11 mouse cellular contexts compared by ENCODE assay signal in the genomic region with DNA sequence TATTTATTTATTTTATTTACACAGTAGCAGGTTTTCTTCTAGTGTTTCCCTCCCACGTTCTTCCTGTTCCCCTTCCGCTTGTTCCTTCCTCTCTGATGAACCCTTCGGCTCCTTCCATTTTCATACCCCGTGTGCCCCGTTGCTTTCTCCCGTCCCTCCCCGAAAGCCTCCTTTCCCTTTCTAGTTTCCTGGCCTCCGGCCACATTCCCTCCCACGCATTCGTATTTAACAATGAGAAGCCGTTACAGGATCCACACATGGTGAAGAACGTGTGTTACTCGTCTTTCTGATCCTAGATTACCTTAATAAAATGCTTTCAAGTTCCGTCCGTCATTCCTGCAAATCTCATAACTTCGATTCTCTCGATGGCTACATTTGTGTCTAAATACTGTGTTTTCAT. TPM values are rescaled to one million over a fixed set of nuclear protein-coding genes. Genes with fewer than 3 reads are reported as not detected.
DNase-seq lines count a peak whose midpoint lies in the region; ATAC-seq and TF ChIP-seq lines count a peak whose summit lies in the region.
"Had no signal": no experiment of that assay in that cellular context is flagged by ENCODE, and none has a peak within 500 bp of the region (broad histone marks: within the 10 kb centered on the region; RNA-seq: fewer than 3 reads in every experiment).

No protein-coding gene starts in this region.

- TF ChIP-seq CTCF in heart, postnatal 0 days (IDR thresholded peaks at IDR 0.05; ENCODE audit: low read depth) = no peak

- no peak overlapping the region for H3K27ac ChIP-seq in kidney, embryonic 16.5 days (ENCODE audit: low read length)
- H3K27ac ChIP-seq in heart, postnatal 0 days (ENCODE audit: low read depth) = no peak overlapping the region
- H3K27ac ChIP-seq in hindbrain, embryonic 10.5 days = no peak overlapping the region
- H3K27ac ChIP-seq in hindbrain, embryonic 11.5 days (ENCODE audit: low read depth, low read length) = no peak overlapping the region
- H3K27ac ChIP-seq: hindbrain, embryonic 15.5 days had no signal

- H3K36me3 ChIP-seq in kidney, embryonic 16.5 days (ENCODE audit: insufficient read depth, low read length) = no peaks in the 10 kb centered on the region
- H3K36me3 ChIP-seq in heart, postnatal 0 days (replicated peaks; ENCODE audit: control insufficient read depth, insufficient read depth, low read length) = no peaks in the 10 kb centered on the region
- no peaks in the 10 kb centered on the region for H3K36me3 ChIP-seq in hindbrain, embryonic 10.5 days
- no peaks in the 10 kb centered on the region for H3K36me3 ChIP-seq in hindbrain, embryonic 11.5 days (ENCODE audit: control insufficient read depth, insufficient read depth, low read length)
- H3K36me3 ChIP-seq: hindbrain, embryonic 15.5 days had no signal

- ATAC-seq in kidney, embryonic 16.5 days (ENCODE audit: low FRiP score, low TSS enrichment) = no peak
- ATAC-seq in heart, postnatal 0 days (ENCODE audit: insufficient read depth, low read depth) = no peak
- ATAC-seq in hindbrain, embryonic 11.5 days (ENCODE audit: low FRiP score) = no peak

- TF ChIP-seq EP300 in heart, postnatal 0 days (IDR thresholded peaks at IDR 0.05; ENCODE audit: low read depth) = no peak

- no peaks in the 10 kb centered on the region for H3K4me1 ChIP-seq in kidney, embryonic 16.5 days (ENCODE audit: insufficient read depth, low read length)
- H3K4me1 ChIP-seq in heart, postnatal 0 days (ENCODE audit: control insufficient read depth, insufficient read depth) = no peaks in the 10 kb centered on the region
- peaks cover 17% of the 10 kb centered on the region for H3K4me1 ChIP-seq in hindbrain, embryonic 10.5 days (replicated peaks)
- no peaks in the 10 kb centered on the region for H3K4me1 ChIP-seq in hindbrain, embryonic 11.5 days (replicated peaks; ENCODE audit: control insufficient read depth, insufficient read depth, low read length)
- H3K4me1 ChIP-seq: hindbrain, embryonic 15.5 days had no signal

- H3K9me3 ChIP-seq in kidney, embryonic 16.5 days (ENCODE audit: low read length) = no peaks in the 10 kb centered on the region
- H3K9me3 ChIP-seq in heart, postnatal 0 days (replicated peaks; ENCODE audit: control insufficient read depth, low read length) = no peaks in the 10 kb centered on the region
- 0 out of 2 replicates have a peak, but pooled peaks cover 3% of the 10 kb centered on the region for H3K9me3 ChIP-seq in hindbrain, embryonic 10.5 days
- no peaks in the 10 kb centered on the region for H3K9me3 ChIP-seq in hindbrain, embryonic 11.5 days (ENCODE audit: control insufficient read depth, low read length)
- H3K9me3 ChIP-seq: hindbrain, embryonic 15.5 days had no signal

- no peak overlapping the region for H3K4me3 ChIP-seq in kidney, embryonic 16.5 days (ENCODE audit: low read length)
- H3K4me3 ChIP-seq in heart, postnatal 0 days (ENCODE audit: low read depth, low read length) = no peak overlapping the region
- H3K4me3 ChIP-seq in hindbrain, embryonic 10.5 days = no peak overlapping the region
- H3K4me3 ChIP-seq in hindbrain, embryonic 11.5 days (ENCODE audit: low read depth, low read length) = no peak overlapping the region
- H3K4me3 ChIP-seq: hindbrain, embryonic 15.5 days had no signal

- WGBS in kidney, embryonic 16.5 days = 61% methylated on average over 17 of the region's 17 CpGs
- 64% methylated on average over 17 of the region's 17 CpGs for WGBS in heart, postnatal 0 days
- WGBS in hindbrain, embryonic 10.5 days = 86% methylated on average over 17 of the region's 17 CpGs
- 92% methylated on average over 17 of the region's 17 CpGs for WGBS in hindbrain, embryonic 11.5 days

- H3K4me2 ChIP-seq in kidney, embryonic 16.5 days (replicated peaks; ENCODE audit: low read depth, low read length) = no peak overlapping the region
- H3K4me2 ChIP-seq in heart, postnatal 0 days (ENCODE audit: low read depth, low read length) = 0 out of 2 replicates have a peak overlapping the region, but pooled peaks have one; percentile 22
- H3K4me2 ChIP-seq in hindbrain, embryonic 11.5 days (replicated peaks; ENCODE audit: low read depth, low read length) = no peak overlapping the region
- H3K4me2 ChIP-seq: hindbrain, embryonic 15.5 days had no signal

- DNase-seq in kidney, postnatal 10 days = peak; percentile 55
- peak; percentile 63 for DNase-seq in heart, adult 8-10 months (ENCODE audit: low spot score)
- no peak for DNase-seq in heart, postnatal 0 days (ENCODE audit: low spot score)
- peak; percentile 18 to 31 for DNase-seq in layer of hippocampus, postnatal 36 days
- DNase-seq in hindbrain, embryonic 10.5 days (ENCODE audit: low spot score) = no peak
- DNase-seq in hindbrain, embryonic 11.5 days (ENCODE audit: low spot score) = no peak
- DNase-seq: cerebellum, adult 9-10 months; liver; thymus, postnatal 4 days had no signal

- no peak overlapping the region for H3K9ac ChIP-seq in kidney, embryonic 16.5 days (replicated peaks; ENCODE audit: low read length)
- no peak overlapping the region for H3K9ac ChIP-seq in heart, postnatal 0 days (replicated peaks; ENCODE audit: low read depth, low read length)
- H3K9ac ChIP-seq in hindbrain, embryonic 11.5 days (ENCODE audit: low read depth, low read length) = no peak overlapping the region
- H3K9ac ChIP-seq: hindbrain, embryonic 15.5 days had no signal

- no peaks in the 10 kb centered on the region for H3K27me3 ChIP-seq in kidney, embryonic 16.5 days (ENCODE audit: insufficient read depth, low read length)
- no peaks in the 10 kb centered on the region for H3K27me3 ChIP-seq in heart, postnatal 0 days (ENCODE audit: control insufficient read depth, insufficient read depth, low read length)
- no peaks in the 10 kb centered on the region for H3K27me3 ChIP-seq in hindbrain, embryonic 10.5 days (ENCODE audit: insufficient read depth, poor library complexity, severe bottlenecking)
- no peaks in the 10 kb centered on the region for H3K27me3 ChIP-seq in hindbrain, embryonic 11.5 days (ENCODE audit: control insufficient read depth, insufficient read depth, low read length)
- H3K27me3 ChIP-seq: hindbrain, embryonic 15.5 days had no signal

RNA-seq across cellular contexts. Expression of a gene that starts 4.5 kb away (rescaled TPM):
- polyA plus RNA-seq in kidney, embryonic 16.5 days (2015; fragmentation: Nextera tagmentation; extraction: Ambion mirVana) = 28.1 and 30.0 TPM in 2 replicates
- total RNA-seq in heart, adult 8-10 months (2022) = 10 to 100 TPM; 20.8 to 27.2 (median 23.2) TPM
- 26.8 and 35.5 TPM in 2 replicates for total RNA-seq in heart, postnatal 0 days (2014; rRNA removed; ENCODE audit: low replicate concordance)
- polyA plus RNA-seq in heart, postnatal 0 days (2015; fragmentation: Nextera tagmentation; extraction: Ambion mirVana) = 11.5 and 14.9 TPM in 2 replicates
- total RNA-seq in layer of hippocampus, postnatal 36 days (2021) = 10 to 100 TPM; 97.6 TPM
- 29.3 and 34.8 TPM in 2 replicates for polyA plus RNA-seq in hindbrain, embryonic 10.5 days (2016; fragmentation: Nextera tagmentation; extraction: Ambion mirVana)
- 33.3 and 39.0 TPM in 2 replicates for polyA plus RNA-seq in hindbrain, embryonic 11.5 days (2014; fragmentation: Nextera tagmentation; extraction: Ambion mirVana)

Comparison
In these comparisons a context has a peak if more than half of its experiments do, and no peak if none do; other contexts are left out.
1. DNase-seq: peak in kidney, postnatal 10 days (single experiment), heart, adult 8-10 months (single experiment) and layer of hippocampus, postnatal 36 days (2 of 2); none in heart, postnatal 0 days (single experiment), hindbrain, embryonic 10.5 days (single experiment) and hindbrain, embryonic 11.5 days (single experiment).